Mouse (Mus musculus): ENCODE data around the gene Pygo2.

DNA sequence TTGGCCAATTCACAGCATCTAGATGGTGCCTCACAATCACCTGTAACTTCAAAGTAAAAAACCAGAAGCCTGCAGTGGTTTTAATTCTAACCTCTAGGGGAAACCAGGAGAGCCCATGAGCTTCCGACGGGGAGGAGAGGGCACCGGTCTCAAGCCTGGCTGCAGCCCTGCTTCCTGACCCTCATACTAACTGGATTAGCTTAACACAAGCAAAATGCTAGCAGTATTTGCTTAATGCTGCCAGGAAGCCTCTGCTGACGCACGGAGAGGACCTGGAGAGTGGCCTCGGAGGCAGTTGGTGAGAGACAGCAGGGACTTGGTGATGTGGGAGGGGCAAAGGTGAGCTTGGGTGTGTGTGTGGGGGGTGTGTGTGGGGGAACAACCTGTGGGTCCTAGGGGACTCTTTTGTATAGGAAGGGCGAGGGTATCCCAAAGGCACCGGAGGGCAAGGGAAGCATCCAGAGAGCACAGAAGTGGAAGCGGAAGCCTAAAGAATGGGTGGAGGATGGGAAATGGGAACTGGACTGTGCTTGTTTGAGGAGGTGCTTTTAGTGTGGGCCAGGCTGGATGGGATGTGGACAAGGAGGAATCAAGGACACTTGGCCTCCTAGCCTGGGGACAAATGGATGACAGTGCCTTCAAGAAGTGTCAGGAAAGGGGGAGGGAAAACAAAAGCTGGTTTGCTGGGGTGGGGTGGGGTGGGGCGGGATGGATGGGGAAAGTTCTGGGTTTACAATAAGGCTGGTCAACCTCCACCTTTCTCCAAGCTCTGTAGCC lies 24.6 kb downstream of the Pygo2 start, which contains the start of gene Pmvk:
- no peak for TF ChIP-seq EP300 (IDR thresholded peaks at IDR 0.05; ENCODE audit: low read depth)
- TF ChIP-seq CTCF (IDR thresholded peaks at IDR 0.05; ENCODE audit: low read depth) = no peak
